Mouse (Mus musculus): ENCODE measurements at regions not wholly inside any gene's neighbourhood (a gene's known extent, or its start where the extent isn't known, plus 50 kb on each side); places are given as distances from the start of the nearest gene placed in this dataset.

GRCm38 (mm10) chr1:10940326-10940725 lies 473.6 kb upstream of the A830018L16Rik start:
- TF ChIP-seq FLI1 (IDR thresholded peaks at IDR 0.05; ENCODE audit: low read length) (no peak), GATA1 (IDR thresholded peaks at IDR 0.05; ENCODE audit: borderline replicate concordance, low read length) (no peak)

Measured in megakaryocyte, embryonic 14.5 days (primary cell).